Mouse (Mus musculus): Measurements from ENCODE around the gene Filip1l. TPM values are rescaled to one million over a fixed set of nuclear protein-coding genes. Genes with fewer than 3 reads are reported as not detected.

The Filip1l gene
- polyA plus RNA-seq, 1 experiment from 2014 or later = 2.3 TPM

DNA sequence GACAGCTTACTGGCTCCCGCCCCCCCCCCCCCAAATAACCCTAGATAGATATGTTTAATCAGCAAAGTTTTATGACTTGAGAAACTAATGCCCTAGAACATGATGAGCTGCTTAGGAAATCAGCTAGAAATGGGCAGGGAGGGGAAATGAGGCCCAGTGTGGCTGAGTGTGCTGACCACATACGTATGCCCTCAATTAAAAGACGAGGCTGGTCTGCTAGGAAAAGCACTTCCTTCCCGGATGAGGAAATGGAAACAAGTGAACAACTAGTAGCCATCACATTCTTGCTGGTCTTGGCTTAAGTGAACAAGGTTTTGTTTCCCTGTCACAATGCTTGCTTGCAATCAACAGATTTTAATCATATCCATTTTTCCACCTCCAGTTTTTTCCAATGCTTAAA lies 177.7 kb downstream of the Filip1l start:
- H3K4me2 ChIP-seq (replicated peaks) = no peak overlapping the region
- H3K9ac ChIP-seq (replicated peaks) = no peak overlapping the region
- no peak overlapping the region for H3K27ac ChIP-seq (replicated peaks)
- H3K36me3 ChIP-seq = no peaks in the 10 kb centered on the region
- no peak for ATAC-seq (replicated peaks)
- no peaks in the 10 kb centered on the region for H3K27me3 ChIP-seq
- no peak overlapping the region for H3K4me3 ChIP-seq
- H3K9me3 ChIP-seq = no peaks in the 10 kb centered on the region
- WGBS = 89% methylated on average over 4 of the region's 4 CpGs
- H3K4me1 ChIP-seq = no peaks in the 10 kb centered on the region

DNA sequence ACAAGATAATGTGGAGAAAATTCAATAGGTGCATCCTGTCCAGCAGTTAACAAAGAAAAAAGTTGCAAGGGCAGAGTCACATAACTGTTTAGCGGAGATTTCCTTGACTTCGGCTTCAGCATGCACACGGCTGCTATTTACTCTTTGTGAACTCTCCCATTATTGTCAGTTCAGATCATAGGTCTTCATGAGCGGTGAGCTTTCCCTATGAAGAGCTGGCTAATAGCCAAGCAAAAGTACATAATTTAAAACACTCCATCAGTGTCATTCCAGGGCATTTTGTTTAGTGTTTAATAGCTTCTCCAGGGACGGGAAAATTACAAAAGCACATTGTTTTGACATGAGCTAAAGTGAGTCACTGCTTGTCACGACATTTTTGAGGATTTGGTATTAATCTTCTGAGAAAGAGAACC lies 179.2 kb downstream of the Filip1l start:
- Histone ChIP-seq H3K9me3 (no peaks in the 10 kb centered on the region), H3K27me3 (no peaks in the 10 kb centered on the region), H3K4me1 (no peaks in the 10 kb centered on the region), H3K9ac (replicated peaks) (no peak overlapping the region), H3K4me3 (no peak overlapping the region), H3K27ac (replicated peaks) (no peak overlapping the region), H3K36me3 (no peaks in the 10 kb centered on the region), H3K4me2 (replicated peaks) (no peak overlapping the region)
- WGBS = 18% methylated on average over 6 of the region's 6 CpGs
- ATAC-seq (replicated peaks) = no peak

DNA sequence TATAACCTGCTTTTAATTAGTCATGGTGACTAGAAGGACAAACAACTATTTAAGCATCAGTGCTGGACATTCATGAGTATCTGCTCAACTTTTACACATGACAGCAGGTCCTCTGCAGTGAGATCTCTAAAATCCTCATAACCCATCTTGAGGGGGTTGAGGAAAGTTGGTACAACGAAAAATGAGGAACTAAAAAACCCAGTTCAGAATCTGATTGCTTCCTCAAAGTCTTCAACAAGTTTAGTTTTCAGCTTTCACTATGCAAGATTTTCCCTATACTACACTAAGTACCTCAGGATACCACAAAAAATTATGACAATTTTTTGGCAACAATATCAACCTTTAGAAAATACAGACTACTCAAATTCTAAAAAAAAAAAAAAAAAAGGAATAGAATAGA lies 181.5 kb downstream of the Filip1l start:
- Histone ChIP-seq H3K36me3 (no peaks in the 10 kb centered on the region), H3K27ac (replicated peaks) (no peak overlapping the region), H3K4me1 (no peaks in the 10 kb centered on the region), H3K9me3 (no peaks in the 10 kb centered on the region), H3K4me3 (no peak overlapping the region), H3K9ac (replicated peaks) (no peak overlapping the region), H3K27me3 (no peaks in the 10 kb centered on the region), H3K4me2 (replicated peaks) (no peak overlapping the region)
- no peak for ATAC-seq (replicated peaks)
- WGBS = 89% methylated on average over 1 of the region's 1 CpGs

DNA sequence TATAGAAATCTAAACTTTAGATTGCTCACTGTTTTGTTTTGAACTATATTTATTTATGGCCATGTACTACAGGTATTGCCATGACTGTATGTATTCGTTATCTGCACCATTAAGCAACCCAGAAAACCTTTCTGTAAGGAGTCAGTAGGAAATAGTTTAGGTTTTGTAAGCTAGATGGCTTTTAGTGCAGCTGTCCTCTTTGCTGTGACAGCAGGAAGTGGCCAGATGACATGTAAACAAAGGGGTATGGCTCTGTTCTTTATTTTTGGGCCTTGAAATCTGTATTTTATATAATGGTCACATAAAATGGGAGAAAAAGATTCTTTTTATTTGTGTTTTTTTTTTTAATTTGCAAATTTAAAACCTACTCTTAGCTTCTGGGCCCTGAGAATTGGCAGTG lies 181.9 kb downstream of the Filip1l start:
- Histone ChIP-seq H3K36me3 (no peaks in the 10 kb centered on the region), H3K9me3 (no peaks in the 10 kb centered on the region), H3K4me3 (no peak overlapping the region), H3K27ac (replicated peaks) (no peak overlapping the region), H3K4me1 (no peaks in the 10 kb centered on the region), H3K9ac (replicated peaks) (no peak overlapping the region), H3K4me2 (replicated peaks) (no peak overlapping the region), H3K27me3 (no peaks in the 10 kb centered on the region)
- WGBS = 81% methylated on average over 1 of the region's 1 CpGs
- ATAC-seq (replicated peaks) = no peak

DNA sequence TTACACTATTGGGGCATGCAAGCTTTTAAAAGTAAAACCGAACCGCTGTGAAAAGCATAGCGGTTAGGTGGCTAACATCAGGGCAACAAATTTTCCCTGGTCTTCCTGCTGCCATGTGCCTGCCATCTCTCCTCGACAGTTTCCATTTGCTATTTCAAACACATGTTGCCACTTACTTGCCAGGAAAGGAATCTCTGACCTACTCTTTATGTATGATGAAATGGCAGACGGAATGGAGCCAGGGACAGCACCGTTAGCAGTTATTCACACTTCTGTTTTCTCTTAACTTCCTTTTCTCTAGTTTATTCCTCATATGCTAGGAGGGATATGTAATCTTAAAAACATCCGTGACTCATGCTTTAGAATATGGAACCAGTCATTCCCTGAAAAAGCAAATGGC lies 183.6 kb downstream of the Filip1l start:
- 89% methylated on average over 7 of the region's 7 CpGs for WGBS
- H3K4me2 ChIP-seq (replicated peaks) = no peak overlapping the region
- no peaks in the 10 kb centered on the region for H3K36me3 ChIP-seq
- H3K9ac ChIP-seq (replicated peaks) = no peak overlapping the region
- no peaks in the 10 kb centered on the region for H3K9me3 ChIP-seq
- H3K4me1 ChIP-seq = no peaks in the 10 kb centered on the region
- no peak for ATAC-seq (replicated peaks)
- no peak overlapping the region for H3K4me3 ChIP-seq
- no peak overlapping the region for H3K27ac ChIP-seq (replicated peaks)
- H3K27me3 ChIP-seq = no peaks in the 10 kb centered on the region

DNA sequence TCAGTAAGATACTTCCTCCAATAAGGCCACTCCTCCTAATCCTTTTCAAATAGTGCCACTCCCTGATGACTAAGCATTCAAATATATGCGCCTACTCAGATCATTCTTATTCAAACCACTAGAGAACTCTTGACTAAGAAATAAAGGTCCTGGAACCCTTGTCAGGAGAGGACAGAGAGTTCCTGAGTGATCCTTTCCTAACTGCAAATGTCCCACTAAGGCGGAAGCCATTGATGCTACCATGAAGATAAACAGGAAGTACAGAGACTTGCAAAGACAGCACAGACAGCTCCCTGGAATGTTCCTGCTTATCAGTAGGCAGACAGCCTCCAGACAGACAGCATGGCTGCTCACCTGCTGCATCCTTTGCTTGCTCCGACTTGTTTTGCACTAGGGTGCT lies 190.3 kb downstream of the Filip1l start:
- no peak for ATAC-seq (replicated peaks)
- Histone ChIP-seq H3K27me3 (no peaks in the 10 kb centered on the region), H3K36me3 (no peaks in the 10 kb centered on the region), H3K4me1 (no peaks in the 10 kb centered on the region), H3K9ac (replicated peaks) (no peak overlapping the region), H3K27ac (replicated peaks) (no peak overlapping the region), H3K4me2 (replicated peaks) (no peak overlapping the region), H3K9me3 (no peaks in the 10 kb centered on the region), H3K4me3 (no peak overlapping the region)
- WGBS = 91% methylated on average over 3 of the region's 3 CpGs

DNA sequence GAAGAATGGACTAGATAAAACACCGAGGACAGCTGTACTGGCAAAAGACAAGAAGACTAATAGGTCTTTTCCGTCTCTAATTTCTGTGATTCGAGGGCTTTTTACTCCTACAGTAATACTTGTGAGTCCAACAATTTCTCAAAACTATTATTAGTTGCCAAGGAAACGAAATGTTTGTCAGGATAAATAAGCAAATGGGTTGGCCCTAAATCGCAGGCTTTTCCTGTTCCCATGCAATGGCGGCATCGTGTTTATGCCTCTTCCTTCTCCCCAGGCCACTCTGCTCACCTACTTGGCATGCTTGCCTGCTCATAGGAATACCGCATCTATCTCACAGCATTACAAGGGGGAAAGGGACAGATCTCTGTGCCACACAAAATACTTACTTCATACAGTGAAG lies 191.5 kb downstream of the Filip1l start:
- 67% methylated on average over 8 of the region's 8 CpGs for WGBS

DNA sequence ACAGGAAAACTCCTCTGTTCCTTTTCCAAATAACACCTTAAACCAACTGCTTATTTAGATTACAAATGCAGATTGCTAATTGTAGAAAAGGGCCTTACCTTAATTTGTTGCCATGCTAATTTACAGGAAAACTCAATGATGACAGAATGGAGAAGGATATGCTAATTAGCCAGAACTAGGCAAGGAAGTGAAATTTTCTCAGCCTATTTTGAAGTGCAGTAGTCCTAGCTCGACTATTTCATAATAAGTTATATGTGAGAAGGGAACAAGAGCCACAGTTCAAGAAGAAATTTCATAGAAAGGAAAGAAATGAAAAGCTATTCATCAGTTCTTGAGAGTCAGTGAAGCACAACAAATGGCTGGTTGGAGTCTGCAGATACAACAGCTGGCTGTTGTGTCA lies 193.5 kb downstream of the Filip1l start:
- H3K27ac ChIP-seq (replicated peaks) = no peak overlapping the region
- no peak overlapping the region for H3K4me3 ChIP-seq
- no peak for ATAC-seq (replicated peaks)
- H3K9ac ChIP-seq (replicated peaks) = no peak overlapping the region
- H3K4me1 ChIP-seq = peaks cover 6% of the 10 kb centered on the region
- WGBS = 33% methylated on average over 1 of the region's 1 CpGs
- no peaks in the 10 kb centered on the region for H3K9me3 ChIP-seq
- H3K27me3 ChIP-seq = peaks cover 11% of the 10 kb centered on the region; the same call in 1 of the 2 replicates
- H3K4me2 ChIP-seq (replicated peaks) = no peak overlapping the region
- no peaks in the 10 kb centered on the region for H3K36me3 ChIP-seq

More for the DNA sequence above, 191.5 kb downstream of the Filip1l start:
- H3K4me3 ChIP-seq = no peak overlapping the region
- peaks cover 4% of the 10 kb centered on the region for H3K4me1 ChIP-seq
- peaks cover 4% of the 10 kb centered on the region; the same call in 1 of the 2 replicates for H3K27me3 ChIP-seq
- H3K9me3 ChIP-seq = no peaks in the 10 kb centered on the region
- H3K9ac ChIP-seq (replicated peaks) = no peak overlapping the region
- no peaks in the 10 kb centered on the region for H3K36me3 ChIP-seq
- no peak overlapping the region for H3K4me2 ChIP-seq (replicated peaks)
- no peak overlapping the region for H3K27ac ChIP-seq (replicated peaks)
- ATAC-seq (replicated peaks) = no peak

DNA sequence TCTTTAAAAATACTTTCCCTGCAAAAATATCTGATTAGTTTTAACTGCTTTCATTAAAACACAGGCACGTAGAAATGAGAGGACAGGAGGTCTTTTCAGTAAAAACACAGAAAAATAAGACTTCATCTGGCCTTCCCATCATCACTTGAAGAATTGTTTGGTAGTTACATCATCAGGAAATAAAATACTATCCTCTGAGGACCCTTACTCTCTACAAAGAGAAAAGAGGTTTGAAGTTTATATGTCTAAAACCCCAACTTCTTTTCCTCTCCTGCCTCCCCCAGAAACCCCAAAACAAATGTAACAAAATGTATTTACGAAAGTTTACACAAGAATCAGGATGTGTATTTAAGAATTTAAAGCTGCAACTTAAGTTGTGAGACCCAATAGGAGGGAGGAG lies 195.7 kb downstream of the Filip1l start:
- H3K4me2 ChIP-seq (replicated peaks) = peak overlapping the region; percentile 90
- peaks cover 6% of the 10 kb centered on the region for H3K4me1 ChIP-seq
- 71% methylated on average over 2 of the region's 2 CpGs for WGBS
- H3K36me3 ChIP-seq = no peaks in the 10 kb centered on the region
- peaks cover 11% of the 10 kb centered on the region; the same call in 1 of the 2 replicates for H3K27me3 ChIP-seq
- peak overlapping the region; percentile 72 for H3K9ac ChIP-seq (replicated peaks)
- ATAC-seq (replicated peaks) = peak; percentile 5; the same call in 1 of the 2 replicates
- H3K27ac ChIP-seq (replicated peaks) = no peak overlapping the region
- H3K4me3 ChIP-seq = peak overlapping the region; percentile 70
- H3K9me3 ChIP-seq = no peaks in the 10 kb centered on the region

DNA sequence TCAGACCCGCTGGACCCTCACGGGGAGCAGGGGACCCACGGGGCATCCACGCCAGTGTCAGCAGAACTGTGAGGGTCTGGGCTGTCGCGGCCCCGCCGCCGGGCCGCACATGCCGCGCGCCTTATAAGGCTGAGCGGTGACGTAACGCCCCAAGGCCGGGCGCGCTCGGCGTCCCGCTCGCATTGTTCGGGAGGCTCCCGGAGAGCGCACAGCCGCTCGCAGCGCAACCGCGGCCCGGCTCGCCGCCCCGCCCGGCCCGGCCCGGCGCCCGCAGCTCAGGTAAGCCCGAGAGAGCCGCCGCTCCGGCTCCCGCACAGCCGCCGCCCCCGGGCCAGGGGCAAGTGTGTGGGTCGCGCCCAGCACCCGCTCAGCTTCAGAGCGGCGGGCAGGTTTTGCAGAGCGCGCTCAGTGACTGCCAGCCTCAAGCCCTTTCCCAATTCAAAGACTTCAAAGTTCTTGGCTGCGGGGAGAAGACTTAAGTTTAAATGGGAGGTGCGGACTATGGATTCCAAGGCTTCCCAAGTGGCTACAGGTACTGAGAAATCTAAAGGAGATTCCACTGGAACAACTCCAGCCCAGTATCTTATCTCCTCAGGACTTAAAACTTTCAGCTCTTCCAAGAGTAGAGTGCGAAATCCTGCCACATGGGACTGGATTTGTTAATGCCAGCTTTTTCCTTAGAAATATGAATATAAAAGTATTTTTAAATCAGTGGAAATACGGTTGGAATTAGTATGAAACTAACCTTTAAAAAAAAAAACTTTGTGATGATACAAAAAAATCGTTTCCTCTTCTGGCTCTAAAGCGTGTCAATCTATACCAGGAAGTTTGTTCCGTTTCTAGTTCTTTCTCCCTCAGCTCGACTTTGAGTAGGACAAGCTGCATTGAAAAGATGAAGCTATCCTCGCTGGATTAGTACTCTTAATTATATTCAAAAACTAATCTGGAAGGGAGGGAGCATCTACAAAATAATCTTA lies 196.5 kb downstream of the Filip1l start:
- ATAC-seq (replicated peaks) = peak; percentile 98
- Histone ChIP-seq H3K27ac (replicated peaks) (no peak overlapping the region), H3K4me2 (replicated peaks) (peak overlapping the region; percentile 90), H3K27me3 (peaks cover 11% of the 10 kb centered on the region; the same call in 1 of the 2 replicates), H3K36me3 (no peaks in the 10 kb centered on the region), H3K9me3 (no peaks in the 10 kb centered on the region), H3K9ac (replicated peaks) (peak overlapping the region; percentile 72), H3K4me1 (peaks cover 6% of the 10 kb centered on the region), H3K4me3 (peak overlapping the region; percentile 70)
- WGBS = 2% methylated on average over 59 of the region's 64 CpGs

DNA sequence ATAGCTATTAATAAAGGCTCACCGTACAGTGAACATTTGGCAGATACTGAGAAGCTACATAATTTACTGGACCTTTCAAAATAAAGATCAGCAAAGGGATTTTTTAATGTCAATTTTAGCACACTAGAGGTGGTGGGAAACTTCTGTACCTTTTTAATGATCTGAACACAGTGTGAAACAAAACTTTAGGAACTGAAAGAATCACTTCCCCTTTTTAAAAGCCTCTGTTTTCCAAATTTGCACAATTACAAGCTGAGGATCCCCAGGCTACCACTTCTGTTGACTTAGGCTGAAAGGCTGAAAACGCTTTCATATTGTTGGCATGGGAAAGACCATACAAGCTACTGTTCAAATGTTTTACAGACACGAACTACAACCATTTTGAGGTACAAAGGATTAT lies 197.2 kb downstream of the Filip1l start:
- no peak overlapping the region for H3K4me2 ChIP-seq (replicated peaks)

DNA sequence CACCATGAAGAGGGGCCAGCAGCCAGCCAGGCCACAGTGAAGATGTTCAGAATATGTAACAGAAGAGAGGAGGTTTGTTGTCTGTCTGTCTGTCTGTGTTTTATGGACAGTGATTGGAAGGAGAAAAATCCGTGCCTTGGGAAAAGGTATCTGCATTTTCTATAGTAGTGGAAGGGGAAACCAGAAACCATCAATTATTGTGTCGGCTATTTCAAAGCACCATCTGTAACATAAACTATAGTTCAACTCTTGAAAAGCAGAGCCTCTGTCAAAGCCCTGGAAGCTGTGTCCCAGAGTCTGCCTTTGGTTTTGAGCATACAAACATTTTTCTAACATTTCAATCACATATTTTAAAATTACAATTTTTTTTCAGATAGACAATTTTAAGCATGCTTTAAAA lies 197.9 kb downstream of the Filip1l start:
- WGBS = 42% methylated on average over 2 of the region's 2 CpGs
- H3K27ac ChIP-seq (replicated peaks) = no peak overlapping the region
- no peak for ATAC-seq (replicated peaks)

More for the DNA sequence above, 197.2 kb downstream of the Filip1l start:
- WGBS = 59% methylated on average over 3 of the region's 3 CpGs
- H3K9me3 ChIP-seq = no peaks in the 10 kb centered on the region
- ATAC-seq (replicated peaks) = no peak
- no peak overlapping the region for H3K4me3 ChIP-seq
- H3K36me3 ChIP-seq = no peaks in the 10 kb centered on the region
- H3K27me3 ChIP-seq = peaks cover 11% of the 10 kb centered on the region; the same call in 1 of the 2 replicates
- peaks cover 6% of the 10 kb centered on the region for H3K4me1 ChIP-seq
- H3K9ac ChIP-seq (replicated peaks) = no peak overlapping the region
- no peak overlapping the region for H3K27ac ChIP-seq (replicated peaks)

More for the DNA sequence above, 197.9 kb downstream of the Filip1l start:
- Histone ChIP-seq H3K9me3 (no peaks in the 10 kb centered on the region), H3K4me2 (replicated peaks) (no peak overlapping the region), H3K4me1 (peaks cover 6% of the 10 kb centered on the region), H3K36me3 (no peaks in the 10 kb centered on the region), H3K9ac (replicated peaks) (no peak overlapping the region), H3K4me3 (no peak overlapping the region), H3K27me3 (peaks cover 11% of the 10 kb centered on the region; the same call in 1 of the 2 replicates)
